Mouse (Mus musculus): ENCODE measurements around the gene Tmem88.
A peak's percentile ranks its signal among the peaks of the same experiment; 100 is the strongest.
"Not testable (repeated sequence)": the region's sequence is repeated elsewhere in the genome, so short reads cannot be mapped to it uniquely, and the experiment has no call there.

The Tmem88 gene

GRCm38 (mm10) chr11:69404595-69405396 is 6.8 kb upstream of the Tmem88 start:
- DNase-seq (ENCODE audit: extremely low spot score), result no peak

DNA sequence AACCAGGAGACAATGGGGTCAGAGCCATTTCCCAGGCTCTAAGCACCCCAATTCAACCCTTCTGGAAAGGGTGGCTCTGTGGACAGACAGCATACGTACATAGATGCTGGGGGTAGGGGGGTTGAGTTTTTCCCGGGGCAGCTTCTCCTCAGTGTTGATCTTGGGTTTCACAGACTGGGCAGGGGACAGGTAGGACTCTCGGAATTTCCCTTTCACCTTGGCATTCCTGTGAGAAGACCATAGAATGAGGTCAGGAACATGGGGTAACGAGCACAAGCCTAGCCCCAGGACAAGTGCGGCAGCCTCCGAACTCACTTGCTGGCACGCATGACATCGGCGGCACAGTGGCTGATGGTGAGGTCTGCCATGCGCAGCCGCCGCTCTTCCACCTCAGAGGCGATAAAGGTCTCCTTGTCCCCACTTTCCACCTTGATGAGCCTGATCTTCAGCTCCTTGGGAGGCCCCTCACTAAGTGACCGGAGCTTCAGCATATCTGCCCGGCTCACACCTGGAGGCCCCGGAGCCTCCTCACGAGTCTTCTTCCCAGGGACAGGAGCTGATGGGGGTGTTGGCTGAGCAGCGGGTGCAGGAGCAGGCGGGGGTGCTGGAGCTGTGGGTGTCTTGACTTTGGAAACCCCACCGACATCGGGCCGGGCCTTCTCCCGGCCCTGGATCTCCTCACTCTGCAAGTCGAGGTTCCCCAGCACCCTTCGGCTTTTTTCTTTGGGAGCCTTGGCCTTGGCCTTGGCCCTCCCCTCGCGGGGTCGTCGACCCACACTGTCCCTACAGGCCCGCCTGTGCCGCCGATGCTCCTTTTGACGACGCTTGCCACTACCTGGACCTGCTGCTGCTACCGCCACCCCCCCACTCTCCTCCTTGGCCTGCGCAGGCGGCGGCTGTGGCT is 5.9 kb upstream of the Tmem88 start:
- no peak for DNase-seq (ENCODE audit: extremely low spot score)

DNA sequence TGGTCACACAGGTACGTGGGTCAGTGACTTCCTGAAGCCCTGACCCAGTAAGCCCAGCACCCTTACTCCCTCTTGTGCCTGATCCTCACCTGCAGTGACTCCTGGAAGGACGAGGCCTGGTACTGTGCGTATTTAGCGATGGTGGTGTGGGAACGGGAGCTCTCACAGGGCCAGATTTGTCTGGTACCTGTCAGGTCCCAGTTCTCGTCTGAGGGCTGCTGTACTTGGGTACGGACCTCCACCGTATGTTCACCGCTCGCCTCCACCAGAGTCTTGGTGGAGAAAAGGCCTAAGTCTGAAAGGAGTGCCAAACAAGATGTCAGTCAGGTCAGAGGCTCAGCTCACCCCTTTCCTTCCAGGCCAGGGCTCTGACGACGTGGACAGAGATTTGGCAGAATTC is 4.0 kb upstream of the Tmem88 start:
- no peak for DNase-seq (ENCODE audit: extremely low spot score)

GRCm38 (mm10) chr11:69401210-69401637 is 3.2 kb upstream of the Tmem88 start:
- DNase-seq (ENCODE audit: extremely low spot score), result peak; percentile 83

DNA sequence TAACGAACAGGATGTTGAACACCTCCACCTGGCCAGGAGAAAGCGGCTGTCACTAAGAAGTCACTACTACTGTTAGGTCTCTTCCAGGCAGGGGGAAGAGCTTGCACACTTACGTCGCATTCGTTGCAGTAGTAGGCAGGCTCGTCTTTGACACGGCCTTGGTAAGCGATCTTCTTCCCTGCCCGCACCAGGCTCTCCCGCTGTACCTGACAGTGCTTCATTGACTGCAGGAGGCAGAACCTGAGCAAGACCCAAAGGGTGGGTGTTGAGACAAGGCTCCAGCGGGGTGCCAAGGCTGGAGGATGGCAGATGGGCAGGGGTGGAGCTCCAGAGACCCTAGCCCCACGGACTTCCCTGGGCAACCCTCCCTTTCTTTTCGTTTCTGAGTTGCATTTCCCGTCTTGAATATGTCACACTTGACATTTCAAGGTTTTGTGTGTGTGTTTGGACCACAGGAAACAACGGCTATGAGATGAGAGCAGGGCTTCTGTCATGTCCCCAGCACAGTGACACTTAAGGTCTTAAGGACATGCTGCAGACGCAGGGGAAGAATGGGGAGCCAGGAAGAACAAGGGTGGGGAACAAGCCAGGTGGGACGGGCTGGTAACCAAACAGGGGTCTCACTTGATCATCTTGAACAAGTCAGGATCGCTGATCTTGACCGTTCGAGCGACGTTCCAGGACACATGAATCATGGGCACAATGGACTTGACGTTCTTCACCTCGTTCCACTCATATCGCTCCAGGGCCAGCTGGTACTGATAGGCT is 2.2 kb upstream of the Tmem88 start:
- peak; percentile 27 for DNase-seq (ENCODE audit: extremely low spot score)

- peak; percentile 63 for DNase-seq (ENCODE audit: extremely low spot score)
Observed at GRCm38 (mm10) chr11:69399201-69400082, 1.4 kb upstream of the Tmem88 start.

- DNase-seq (ENCODE audit: extremely low spot score), result peak; percentile 45
Observed at GRCm38 (mm10) chr11:69398486-69399200, 609 bp upstream of the Tmem88 start.

GRCm38 (mm10) chr11:69397581-69398057 is 415 bp downstream of the Tmem88 start:
- DNase-seq (ENCODE audit: extremely low spot score), result peak; percentile 60

GRCm38 (mm10) chr11:69396772-69397171 is 1.3 kb downstream of the Tmem88 start:
- DNase-seq (ENCODE audit: extremely low spot score), result peak; percentile 36

- peak; percentile 98 for DNase-seq (ENCODE audit: extremely low spot score)
Observed at GRCm38 (mm10) chr11:69395634-69396373, 2.2 kb downstream of the Tmem88 start.

GRCm38 (mm10) chr11:69395235-69395633 is 2.8 kb downstream of the Tmem88 start, which contains the start of the genes Naa38 and Cyb5d1:
TSS of gene Naa38 (plus strand) at chr11:69395487.
TSS of gene Cyb5d1 (minus strand) at chr11:69395631.
- not testable (repeated sequence) for DNase-seq (ENCODE audit: extremely low spot score)

DNA sequence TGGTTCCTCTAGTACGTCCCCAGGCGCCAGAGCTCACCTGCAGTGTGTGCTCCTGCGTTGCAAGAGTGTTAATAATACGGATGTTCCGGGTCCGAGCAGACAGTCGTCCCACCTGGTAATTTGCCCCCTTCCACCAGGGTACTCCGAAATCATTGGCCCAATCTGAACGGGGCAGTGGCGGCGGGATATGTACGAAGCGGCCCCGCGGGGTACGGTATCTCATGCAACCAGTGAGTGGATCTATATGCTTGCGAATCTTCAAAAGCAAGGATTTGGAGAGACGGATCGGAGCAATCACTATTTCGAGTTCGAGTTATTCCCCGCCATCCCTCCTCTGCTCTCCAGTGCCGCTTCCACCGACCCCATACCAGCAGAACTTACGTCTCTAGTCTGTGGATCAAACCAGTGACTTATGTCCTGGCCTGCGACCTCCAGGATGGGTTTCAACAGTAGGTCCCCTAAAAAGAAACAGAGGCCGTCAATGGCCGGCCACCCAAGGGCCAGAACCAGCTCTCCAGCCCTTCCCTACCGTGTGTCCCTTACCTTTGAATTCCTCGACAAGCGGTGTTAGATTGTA is 3.4 kb downstream of the Tmem88 start:
- peak; percentile 43 for DNase-seq (ENCODE audit: extremely low spot score)

- DNase-seq (ENCODE audit: extremely low spot score), result peak; percentile 76
Observed at GRCm38 (mm10) chr11:69390400-69391034, 7.5 kb downstream of the Tmem88 start.

- DNase-seq (ENCODE audit: extremely low spot score), result no peak
Observed at GRCm38 (mm10) chr11:69389531-69390399, 8.3 kb downstream of the Tmem88 start.

DNA sequence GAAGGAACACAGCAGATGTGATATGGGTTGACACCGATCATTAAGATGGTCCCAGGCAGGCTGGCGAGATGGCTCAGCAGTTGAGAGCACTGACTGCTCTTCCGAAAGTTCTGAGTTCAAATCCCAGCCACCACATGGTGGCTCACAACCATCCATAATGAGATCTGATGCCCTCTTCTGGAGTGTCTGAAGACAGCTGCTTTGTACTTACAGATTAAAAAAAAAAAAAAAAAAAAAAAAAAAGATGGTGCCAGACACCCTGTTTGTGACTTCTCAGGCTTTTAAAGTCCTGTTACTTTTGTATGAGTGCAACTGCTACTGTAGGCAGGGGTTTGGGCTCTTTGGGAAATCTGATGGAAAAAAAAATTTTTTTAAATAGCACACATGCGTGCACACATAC is 9.4 kb downstream of the Tmem88 start:
- no peak for DNase-seq (ENCODE audit: extremely low spot score)

DNA sequence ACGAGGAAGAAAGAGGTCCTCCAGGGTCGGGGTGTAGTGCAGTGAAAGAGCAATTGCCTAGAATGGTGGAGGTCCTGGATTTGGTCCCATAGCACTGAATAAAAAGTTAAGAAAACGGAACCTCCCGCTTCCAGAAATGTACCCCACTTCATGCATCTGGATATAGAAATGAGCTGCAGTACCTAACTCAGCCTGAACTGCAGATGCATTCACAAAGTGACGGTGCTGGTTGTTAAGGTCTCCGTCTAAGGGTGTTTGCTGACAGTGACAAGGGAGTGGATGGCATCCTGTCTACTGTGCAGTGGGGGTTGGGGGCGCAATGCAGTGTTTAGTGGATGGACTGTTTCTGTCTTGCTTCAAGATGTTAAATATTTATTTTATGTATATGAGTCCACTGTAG is 11.3 kb downstream of the Tmem88 start:
- no peak for DNase-seq (ENCODE audit: extremely low spot score)

DNA sequence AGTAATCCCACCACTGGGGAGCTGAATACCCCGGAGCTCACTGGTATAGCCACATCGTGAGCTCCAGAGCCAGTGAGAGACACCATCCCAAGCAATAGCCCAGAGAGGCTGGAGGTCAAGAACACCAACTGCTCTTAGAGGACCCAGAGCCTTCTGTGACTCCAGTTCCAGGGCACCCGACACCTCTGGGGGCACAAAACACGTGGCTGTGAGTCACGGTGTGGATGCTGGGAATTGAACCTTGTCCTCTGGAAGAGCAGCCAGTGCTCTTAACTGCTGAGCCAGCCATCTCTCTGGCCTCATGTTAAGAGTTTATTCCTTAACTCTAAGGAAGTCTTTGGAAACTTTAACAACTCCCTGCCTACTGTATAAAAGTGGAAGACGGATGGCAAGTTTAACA is 13.1 kb downstream of the Tmem88 start:
- no peak for DNase-seq (ENCODE audit: extremely low spot score)
